Mouse (Mus musculus) thymus, postnatal 10 days (tissue): ENCODE measurements around the gene Gm2974.
"Not testable (repeated sequence)": the region's sequence is repeated elsewhere in the genome, so short reads cannot be mapped to it uniquely, and the experiment has no call there.

ENCODE experiments used
- DNase-seq, 2 experiments: peaks; one replicate each; pipeline ENCODE4 v3.0.0; 2021; ENCODE audit warnings: low spot score in 2 of 2

Gm2974 gene

GRCm38 (mm10) chr14:4182491-4183210 is at the start of gene Gm2974:
Gene Gm2974 (plus strand): TSS chr14:4182576.
- peak in 1 of 2 experiments; percentile 2 for DNase-seq

GRCm38 (mm10) chr14:4141646-4142045 is 40.7 kb upstream of the Gm2974 start:
- peak in 1 of 2 experiments; percentile 2 for DNase-seq

- DNase-seq, result not testable (repeated sequence)
These were observed 17.6 kb upstream of the Gm2974 start, which contains the start of gene Gm3127 for GRCm38 (mm10) chr14:4164730-4165129. Gene Gm3127 (plus strand): TSS chr14:4165030.

- not testable (repeated sequence) for DNase-seq
These were observed 346 bp upstream of the Gm2974 start for GRCm38 (mm10) chr14:4182030-4182429.

GRCm38 (mm10) chr14:4183375-4183774 is 999 bp downstream of the Gm2974 start:
- DNase-seq, result not testable (repeated sequence)

- not testable (repeated sequence) for DNase-seq
These were observed 67.0 kb downstream of the Gm2974 start, which contains the start of gene Gm3138 for GRCm38 (mm10) chr14:4249331-4249730. Gene Gm3138 (plus strand): TSS chr14:4249631.
